Mouse (Mus musculus) forebrain, embryonic 11.5 days (tissue): ENCODE data around the gene Smyd3. TPM values are rescaled to one million over a fixed set of nuclear protein-coding genes. Genes with fewer than 3 reads are reported as not detected.

ENCODE experiments used
- ATAC-seq: fragments of 200-750 bp; cut with Nextera tagmentation; replicated peaks from 2 replicates; pipeline ENCODE4 v1.8.0; 2017; ENCODE audit warnings: moderate TSS enrichment; ENCODE audit not compliant: low FRiP score
- DNase-seq: peaks from one replicate; pipeline ENCODE4 v3.0.0-alpha.2; 2017; ENCODE audit warnings: low spot score
- H3K27ac ChIP-seq: fragments of 300-500 bp; sonication (generic); 2 replicates; pipeline ENCODE4 v1.5.1; 2014; ENCODE audit warnings: low read depth, low read length
- H3K27me3 ChIP-seq: fragments of 300-500 bp; sonication (generic); 2 replicates; pipeline ENCODE4 v1.6.1; 2014; ENCODE audit warnings: mild to moderate bottlenecking, low read length, mixed read lengths; ENCODE audit not compliant: control insufficient read depth, insufficient read depth
- H3K36me3 ChIP-seq: fragments of 300-500 bp; sonication (generic); 2 replicates; pipeline ENCODE4 v1.6.1; 2014; ENCODE audit warnings: mild to moderate bottlenecking, low read length, moderate library complexity, mixed read lengths; ENCODE audit not compliant: control insufficient read depth, insufficient read depth
- H3K4me1 ChIP-seq: fragments of 300-500 bp; sonication (generic); replicated peaks from 2 replicates; pipeline ENCODE4 v1.6.1; 2014; ENCODE audit warnings: low read length, mixed read lengths; ENCODE audit not compliant: control insufficient read depth, insufficient read depth
- H3K4me2 ChIP-seq: fragments of 300-500 bp; sonication (generic); 2 replicates; pipeline ENCODE4 v1.6.1; 2014; ENCODE audit warnings: low read depth, mild to moderate bottlenecking, low read length, moderate library complexity, mixed read lengths; ENCODE audit not compliant: severe bottlenecking
- H3K4me3 ChIP-seq: fragments of 300-500 bp; sonication (generic); 2 replicates; pipeline ENCODE4 v1.5.1; 2014; ENCODE audit warnings: low read depth, low read length
- H3K9ac ChIP-seq: fragments of 300-500 bp; sonication (generic); 2 replicates; pipeline ENCODE4 v1.6.1; 2014; ENCODE audit warnings: low read length
- H3K9me3 ChIP-seq: fragments of 300-500 bp; sonication (generic); 2 replicates; pipeline ENCODE4 v1.6.1; 2016; ENCODE audit warnings: low read length, mixed read lengths; ENCODE audit not compliant: control insufficient read depth
- WGBS: fragments of 180-500 bp; shearing (Covaris S2); extraction: QIAGEN DNeasy Blood & Tissue Kit; methylation state at CpG from one replicate; pipeline ENCODE4 v1.1.7; 2014; 5-methylcytosine and 5-hydroxymethylcytosine counted together
- polyA plus RNA-seq: library from polyadenylated mRNA; unstranded; fragments of >200 nt; fragmentation: Nextera tagmentation; extraction: Ambion mirVana; gene quantifications from 2 replicates; pipeline ENCODE4 v1.2.1, GENCODE M21; 2014

The Smyd3 gene
- polyA plus RNA-seq, 1 experiment from 2014 or later: 14.1 TPM

DNA sequence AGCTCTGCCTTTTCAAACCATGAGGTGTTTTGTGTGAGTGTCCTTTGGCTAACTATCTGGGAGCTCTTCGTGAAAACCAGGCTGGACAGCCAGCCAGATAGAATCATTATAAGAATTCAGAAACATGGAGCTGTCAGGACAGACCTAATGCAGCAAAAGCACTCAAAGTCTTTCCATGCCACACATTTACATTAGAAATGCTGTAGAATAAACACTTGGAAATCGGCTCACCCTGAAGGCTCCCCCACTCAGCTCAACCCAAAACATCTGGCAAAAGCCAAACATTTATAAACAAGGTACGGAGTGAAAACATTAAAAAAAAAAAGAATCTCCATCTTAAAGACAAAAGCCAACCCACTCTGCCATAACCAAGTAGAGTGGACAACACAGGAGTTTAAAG is 391.6 kb downstream of the Smyd3 start:
- Histone ChIP-seq H3K27me3 (no peaks in the 10 kb centered on the region), H3K4me2 (no peak overlapping the region)
- 84% methylated on average over 3 of the region's 3 CpGs for WGBS

DNA sequence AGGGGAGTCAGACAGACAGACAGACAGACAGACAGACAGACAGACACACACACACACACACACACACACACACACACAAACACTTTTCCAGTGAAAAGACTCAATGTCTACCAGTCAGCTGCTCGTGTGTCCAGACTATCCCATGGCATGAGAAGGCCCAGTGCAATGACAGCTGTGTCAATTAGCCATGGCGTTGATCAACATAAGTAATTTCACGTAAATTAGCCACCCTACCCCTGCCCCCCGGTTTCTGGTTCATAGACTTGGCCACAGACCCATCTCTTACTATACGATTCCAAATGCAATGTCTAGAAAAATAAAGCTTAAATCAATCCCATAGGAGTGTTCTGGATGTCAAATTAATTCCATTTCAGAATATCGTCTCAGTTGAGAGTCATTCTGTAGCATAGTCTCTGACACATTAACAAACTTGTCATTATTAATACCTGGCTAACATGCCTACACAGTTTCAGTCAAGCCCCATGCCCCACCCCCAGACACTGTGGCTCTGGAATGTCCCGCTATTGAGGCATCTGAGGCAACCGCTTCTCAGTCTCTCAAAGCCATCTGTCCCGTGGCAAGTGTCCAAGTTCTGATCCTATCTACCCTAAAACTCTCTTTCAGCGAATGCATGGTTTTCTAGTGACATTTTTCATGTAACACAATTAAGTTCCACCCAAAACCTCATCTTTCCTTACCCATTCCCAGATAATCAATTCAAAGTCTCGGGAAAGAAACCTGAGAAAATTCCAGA is 395.2 kb downstream of the Smyd3 start:
- no peak overlapping the region for H3K9ac ChIP-seq
- H3K27me3 ChIP-seq: no peaks in the 10 kb centered on the region
- DNase-seq (no peak), ATAC-seq (no peak)
- no peak overlapping the region for H3K4me3 ChIP-seq
- H3K27ac ChIP-seq: no peak overlapping the region
- H3K9me3 ChIP-seq: no peaks in the 10 kb centered on the region
- WGBS: 88% methylated on average over 11 of the region's 11 CpGs
- no peaks in the 10 kb centered on the region for H3K4me1 ChIP-seq
- no peaks in the 10 kb centered on the region for H3K36me3 ChIP-seq
- H3K4me2 ChIP-seq: no peak overlapping the region

More for the DNA sequence above, 391.6 kb downstream of the Smyd3 start:
- no peak overlapping the region for H3K9ac ChIP-seq
- H3K9me3 ChIP-seq: no peaks in the 10 kb centered on the region
- no peak for DNase-seq
- no peaks in the 10 kb centered on the region for H3K36me3 ChIP-seq
- no peak overlapping the region for H3K27ac ChIP-seq
- no peak for ATAC-seq
- no peaks in the 10 kb centered on the region for H3K4me1 ChIP-seq
- H3K4me3 ChIP-seq: no peak overlapping the region

DNA sequence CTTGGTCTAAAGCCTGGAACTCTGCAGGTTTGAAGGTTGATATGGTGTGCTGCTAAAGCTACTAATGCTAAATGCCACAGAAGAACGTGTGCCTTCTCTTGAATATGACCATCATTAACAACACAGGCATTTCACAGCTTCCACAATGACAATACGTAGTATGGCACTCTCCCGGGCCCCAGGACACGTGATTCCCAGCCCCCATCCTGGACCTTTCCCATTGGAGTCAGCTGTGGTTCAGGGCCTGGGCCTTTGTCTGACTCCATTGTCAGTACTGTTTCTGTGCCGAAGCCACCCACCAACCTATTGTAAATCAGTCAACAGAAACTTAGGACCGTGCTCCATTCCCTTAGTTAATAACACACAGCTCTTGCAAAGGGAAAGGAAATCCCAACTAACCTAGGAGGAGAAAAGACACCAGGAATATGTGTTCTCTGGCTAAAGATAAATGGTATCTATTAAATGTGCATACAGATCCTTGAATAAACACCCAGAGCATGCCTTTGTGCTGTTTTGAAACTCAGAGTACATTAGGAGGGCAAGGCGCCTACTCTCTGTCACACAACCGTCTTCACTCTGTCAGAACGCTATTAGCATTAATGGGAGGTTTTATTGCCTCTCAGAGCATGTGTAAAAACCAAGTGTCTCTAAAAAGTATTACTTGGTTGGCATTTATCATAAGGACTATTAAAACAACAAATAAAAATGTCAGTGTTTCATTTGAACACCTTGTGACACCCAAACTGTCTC is 397.4 kb downstream of the Smyd3 start:
- Histone ChIP-seq H3K9ac (no peak overlapping the region), H3K27ac (no peak overlapping the region), H3K36me3 (no peaks in the 10 kb centered on the region), H3K4me2 (no peak overlapping the region), H3K4me3 (no peak overlapping the region), H3K4me1 (no peaks in the 10 kb centered on the region), H3K9me3 (no peaks in the 10 kb centered on the region), H3K27me3 (no peaks in the 10 kb centered on the region)
- no peak for DNase-seq
- no peak for ATAC-seq
- 40% methylated on average over 9 of the region's 9 CpGs for WGBS

DNA sequence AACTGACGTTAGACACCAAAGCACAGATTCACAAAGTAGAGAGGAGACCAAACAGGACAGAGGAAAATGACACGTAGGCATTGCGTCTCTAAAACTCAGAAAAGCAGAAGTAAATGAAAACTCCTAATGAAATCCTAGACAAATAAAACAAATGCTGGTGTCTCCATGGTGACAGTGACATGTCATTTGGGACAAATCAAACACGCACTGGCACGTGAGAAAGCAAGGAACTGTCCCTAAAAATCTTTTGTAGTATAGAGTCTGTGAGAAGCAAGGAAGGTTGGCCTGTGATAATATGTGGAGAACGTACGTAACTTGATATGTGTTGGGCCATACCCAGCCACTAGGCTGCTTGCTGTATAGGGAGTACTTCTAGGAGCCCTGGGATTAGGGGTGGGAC is 399.2 kb downstream of the Smyd3 start:
- Histone ChIP-seq H3K36me3 (no peaks in the 10 kb centered on the region), H3K4me3 (no peak overlapping the region), H3K9me3 (no peaks in the 10 kb centered on the region), H3K9ac (no peak overlapping the region), H3K27ac (no peak overlapping the region), H3K4me2 (no peak overlapping the region), H3K4me1 (no peaks in the 10 kb centered on the region), H3K27me3 (no peaks in the 10 kb centered on the region)
- WGBS: 81% methylated on average over 7 of the region's 7 CpGs
- DNase-seq (no peak), ATAC-seq (no peak)

GRCm38 (mm10) chr1:179116729-179117663 is 400.8 kb downstream of the Smyd3 start:
- Histone ChIP-seq H3K27ac (no peak overlapping the region), H3K4me1 (no peaks in the 10 kb centered on the region), H3K9me3 (no peaks in the 10 kb centered on the region), H3K27me3 (no peaks in the 10 kb centered on the region), H3K4me2 (no peak overlapping the region), H3K9ac (no peak overlapping the region), H3K4me3 (no peak overlapping the region), H3K36me3 (no peaks in the 10 kb centered on the region)
- no peak for DNase-seq
- ATAC-seq: no peak
- WGBS: 91% methylated on average over 10 of the region's 10 CpGs

DNA sequence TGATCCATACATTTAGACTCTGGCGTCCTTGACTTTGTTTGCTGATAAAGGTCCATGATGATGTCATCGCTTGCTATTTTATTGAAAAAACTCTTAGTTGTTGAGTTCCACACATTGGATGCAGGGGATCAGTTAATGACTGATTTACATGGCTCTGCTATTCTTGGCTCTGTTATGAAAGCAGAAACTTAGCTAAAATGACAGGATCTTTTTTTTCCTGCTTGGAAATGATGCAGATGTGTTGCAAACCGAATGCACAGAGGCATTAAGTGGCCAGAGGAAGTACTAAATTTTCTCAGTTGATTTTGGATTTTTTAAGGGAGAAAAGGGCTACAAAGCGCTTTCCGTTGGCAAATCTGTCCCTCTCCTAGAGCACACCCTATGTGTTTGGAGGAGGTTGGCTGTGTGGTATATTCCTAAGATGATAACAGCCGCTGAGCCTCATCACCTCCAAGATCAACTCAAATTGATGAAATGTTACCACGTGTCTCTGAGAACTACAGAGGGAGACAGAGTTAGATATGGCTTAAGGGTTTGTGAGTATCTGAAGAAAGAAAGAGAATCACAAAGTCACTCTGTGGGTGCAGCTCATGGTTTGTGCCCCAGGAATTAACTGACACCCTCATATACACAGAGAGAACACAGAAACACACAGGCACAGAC is 402.9 kb downstream of the Smyd3 start:
- DNase-seq: no peak
- H3K36me3 ChIP-seq: no peaks in the 10 kb centered on the region
- no peak overlapping the region for H3K27ac ChIP-seq
- no peaks in the 10 kb centered on the region for H3K27me3 ChIP-seq
- no peak overlapping the region for H3K4me3 ChIP-seq
- H3K4me1 ChIP-seq: no peaks in the 10 kb centered on the region
- H3K9me3 ChIP-seq: no peaks in the 10 kb centered on the region
- no peak overlapping the region for H3K4me2 ChIP-seq
- WGBS: 89% methylated on average over 7 of the region's 7 CpGs
- no peak overlapping the region for H3K9ac ChIP-seq
- no peak for ATAC-seq

DNA sequence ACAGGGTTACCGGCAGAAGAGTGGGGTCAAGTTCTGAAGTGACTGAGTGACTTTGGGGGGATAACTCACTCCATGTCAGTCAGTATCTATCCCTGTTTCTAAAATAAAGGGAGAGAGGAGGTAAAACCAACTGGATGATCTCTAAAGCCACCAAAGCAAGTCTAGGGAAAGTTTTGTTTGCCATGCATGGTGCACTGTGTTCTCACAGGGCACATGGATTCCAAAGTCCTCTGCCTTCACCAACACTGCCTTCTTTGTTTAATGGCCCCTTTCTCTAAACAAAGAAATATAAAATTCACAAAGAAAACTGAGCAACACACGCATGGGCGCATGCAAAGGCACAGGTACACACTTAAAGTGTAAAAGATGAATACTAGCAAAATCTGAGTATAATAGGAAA is 403.5 kb downstream of the Smyd3 start:
- 95% methylated on average over 3 of the region's 3 CpGs for WGBS

GRCm38 (mm10) chr1:179108759-179109158 is 409.1 kb downstream of the Smyd3 start:
- DNase-seq: no peak
- H3K27ac ChIP-seq: no peak overlapping the region
- WGBS: 42% methylated on average over 7 of the region's 7 CpGs
- H3K4me3 ChIP-seq: no peak overlapping the region
- H3K27me3 ChIP-seq: peaks cover 37% of the 10 kb centered on the region
- no peak overlapping the region for H3K4me2 ChIP-seq
- no peaks in the 10 kb centered on the region for H3K9me3 ChIP-seq
- peaks cover 3% of the 10 kb centered on the region; the same call in 1 of the 2 replicates for H3K4me1 ChIP-seq
- ATAC-seq: no peak
- H3K9ac ChIP-seq: no peak overlapping the region
- H3K36me3 ChIP-seq: no peaks in the 10 kb centered on the region

More for the DNA sequence above, 403.5 kb downstream of the Smyd3 start:
- Histone ChIP-seq H3K27me3 (peaks cover 4% of the 10 kb centered on the region), H3K9ac (no peak overlapping the region), H3K36me3 (no peaks in the 10 kb centered on the region), H3K4me2 (no peak overlapping the region), H3K9me3 (no peaks in the 10 kb centered on the region), H3K4me3 (no peak overlapping the region), H3K4me1 (no peaks in the 10 kb centered on the region), H3K27ac (no peak overlapping the region)
- DNase-seq (no peak), ATAC-seq (no peak)
